Mouse (Mus musculus) heart, postnatal 0 days (tissue): ENCODE measurements around the gene Tpm1.

Source experiments
- CTCF ChIP-seq: IDR thresholded peaks from 2 replicates; pipeline ENCODE4 v1.5.1; 2016; ENCODE audit warnings: antibody characterized with exemption, control low read depth, low read depth
- EP300 ChIP-seq: IDR thresholded peaks from 2 replicates; pipeline ENCODE4 v1.6.1; 2016; ENCODE audit warnings: antibody characterized with exemption, low read depth

DNA sequence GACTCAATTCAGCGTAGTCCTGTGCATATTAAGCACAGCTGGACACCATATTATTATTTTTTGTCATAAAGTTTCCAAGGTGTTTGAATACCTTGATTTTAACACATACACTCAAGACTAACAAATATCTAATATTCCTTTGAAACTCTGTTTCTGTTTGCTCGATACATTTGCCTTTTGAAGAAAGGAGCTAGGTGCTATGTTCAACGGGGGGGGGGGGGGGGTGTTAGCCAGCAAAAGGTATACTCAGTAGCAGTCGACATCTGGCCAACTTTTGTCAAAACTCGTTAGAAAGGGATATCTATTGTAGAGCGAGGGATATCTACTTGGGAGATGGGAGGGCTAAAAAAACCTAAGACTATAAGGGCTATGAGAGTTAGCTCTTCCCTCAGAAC lies 6.4 kb downstream of the Tpm1 start:
- TF ChIP-seq CTCF = no peak
- TF ChIP-seq EP300 = no peak
